Mouse (Mus musculus) intestine, embryonic 16.5 days (tissue): ENCODE data around the gene Cers6. TPM values are rescaled to one million over a fixed set of nuclear protein-coding genes. Genes with fewer than 3 reads are reported as not detected.

ENCODE experiments used
- ATAC-seq: fragments of 200-750 bp; cut with Nextera tagmentation; 2 replicates; pipeline ENCODE4 v1.8.0; 2017; ENCODE audit warnings: moderate TSS enrichment, moderate library complexity
- H3K27ac ChIP-seq: fragments of 300-500 bp; sonication (generic); 2 replicates; pipeline ENCODE4 v1.5.1; 2014; ENCODE audit warnings: mild to moderate bottlenecking, low read length
- H3K27me3 ChIP-seq: fragments of 300-500 bp; sonication (generic); replicated peaks from 2 replicates; pipeline ENCODE4 v1.6.1; 2014; ENCODE audit warnings: low read length, control low read depth, mixed read lengths; ENCODE audit not compliant: control insufficient read depth, insufficient read depth
- H3K36me3 ChIP-seq: fragments of 300-500 bp; sonication (generic); 2 replicates; pipeline ENCODE4 v1.6.1; 2014; ENCODE audit warnings: low read length, control low read depth; ENCODE audit not compliant: control insufficient read depth, insufficient read depth
- H3K4me1 ChIP-seq: fragments of 300-500 bp; sonication (generic); 2 replicates; pipeline ENCODE4 v1.6.1; 2014; ENCODE audit warnings: low read length, control low read depth, mixed read lengths; ENCODE audit not compliant: control insufficient read depth, insufficient read depth
- H3K4me2 ChIP-seq: fragments of 300-500 bp; sonication (generic); 2 replicates; pipeline ENCODE4 v1.6.1; 2014; ENCODE audit warnings: low read depth, low read length, control low read depth
- H3K4me3 ChIP-seq: fragments of 300-500 bp; sonication (generic); 2 replicates; pipeline ENCODE4 v1.5.1; 2014; ENCODE audit warnings: mild to moderate bottlenecking, low read length
- H3K9ac ChIP-seq: fragments of 300-500 bp; sonication (generic); 2 replicates; pipeline ENCODE4 v1.6.1; 2014; ENCODE audit warnings: low read depth, low read length
- H3K9me3 ChIP-seq: fragments of 300-500 bp; sonication (generic); 2 replicates; pipeline ENCODE4 v1.6.1; 2016; ENCODE audit warnings: low read length, control low read depth; ENCODE audit not compliant: control insufficient read depth
- WGBS: fragments of 180-500 bp; shearing (Covaris S2); extraction: QIAGEN DNeasy Blood & Tissue Kit; methylation state at CpG from one replicate; pipeline ENCODE4 v1.1.7; 2014; 5-methylcytosine and 5-hydroxymethylcytosine counted together
- polyA plus RNA-seq: library from polyadenylated mRNA; unstranded; fragments of >200 nt; fragmentation: Nextera tagmentation; extraction: Ambion mirVana; gene quantifications from 2 replicates; pipeline ENCODE4 v1.2.1, GENCODE M21; 2015

The Cers6 gene
- polyA plus RNA-seq, 1 experiment from 2014 or later, result 39.6 TPM

GRCm38 (mm10) chr2:68892476-68892875 lies 31.2 kb downstream of the Cers6 start:
- peaks cover 10% of the 10 kb centered on the region for H3K4me1 ChIP-seq
- no peak overlapping the region for H3K9ac ChIP-seq
- H3K4me2 ChIP-seq, result no peak overlapping the region
- H3K27me3 ChIP-seq, result no peaks in the 10 kb centered on the region
- H3K9me3 ChIP-seq, result no peaks in the 10 kb centered on the region
- 92% methylated on average over 4 of the region's 4 CpGs for WGBS
- no peak overlapping the region for H3K4me3 ChIP-seq
- no peak for ATAC-seq
- no peak overlapping the region for H3K27ac ChIP-seq
- no peaks in the 10 kb centered on the region for H3K36me3 ChIP-seq

GRCm38 (mm10) chr2:68895044-68895764 lies 34.0 kb downstream of the Cers6 start:
- no peak overlapping the region for H3K9ac ChIP-seq
- H3K27ac ChIP-seq, result no peak overlapping the region
- H3K4me3 ChIP-seq, result no peak overlapping the region
- 79% methylated on average over 10 of the region's 10 CpGs for WGBS
- H3K4me1 ChIP-seq, result peaks cover 10% of the 10 kb centered on the region
- H3K27me3 ChIP-seq, result no peaks in the 10 kb centered on the region
- H3K9me3 ChIP-seq, result peaks cover 2% of the 10 kb centered on the region; the same call in 1 of the 2 replicates
- no peak for ATAC-seq
- no peak overlapping the region for H3K4me2 ChIP-seq
- H3K36me3 ChIP-seq, result no peaks in the 10 kb centered on the region

- ATAC-seq, result no peak
- Histone ChIP-seq H3K4me3 (no peak overlapping the region), H3K27me3 (no peaks in the 10 kb centered on the region), H3K4me1 (peaks cover 13% of the 10 kb centered on the region), H3K27ac (no peak overlapping the region), H3K4me2 (no peak overlapping the region), H3K9ac (no peak overlapping the region), H3K9me3 (peaks cover 2% of the 10 kb centered on the region; the same call in 1 of the 2 replicates), H3K36me3 (no peaks in the 10 kb centered on the region)
- WGBS, result 71% methylated on average over 4 of the region's 4 CpGs
Measured at GRCm38 (mm10) chr2:68896196-68896595, 35.0 kb downstream of the Cers6 start.

GRCm38 (mm10) chr2:68899770-68900521 lies 38.7 kb downstream of the Cers6 start:
- Histone ChIP-seq H3K4me1 (peaks cover 13% of the 10 kb centered on the region; the same call in 1 of the 2 replicates), H3K36me3 (no peaks in the 10 kb centered on the region), H3K4me3 (no peak overlapping the region), H3K9ac (no peak overlapping the region), H3K27me3 (no peaks in the 10 kb centered on the region), H3K4me2 (peak overlapping the region; percentile 45), H3K9me3 (peaks cover 2% of the 10 kb centered on the region; the same call in 1 of the 2 replicates), H3K27ac (peak overlapping the region; percentile 93)
- 64% methylated on average over 7 of the region's 7 CpGs for WGBS
- peak; percentile 92 for ATAC-seq

GRCm38 (mm10) chr2:68900640-68901378 lies 39.6 kb downstream of the Cers6 start:
- H3K27me3 ChIP-seq, result no peaks in the 10 kb centered on the region
- H3K4me1 ChIP-seq, result peaks cover 11% of the 10 kb centered on the region; the same call in 1 of the 2 replicates
- peak overlapping the region; percentile 40; the same call in 1 of the 2 replicates for H3K9ac ChIP-seq
- 47% methylated on average over 9 of the region's 9 CpGs for WGBS
- H3K9me3 ChIP-seq, result peaks cover 2% of the 10 kb centered on the region; the same call in 1 of the 2 replicates
- peak overlapping the region; percentile 93 for H3K27ac ChIP-seq
- ATAC-seq, result peak; percentile 61
- H3K4me2 ChIP-seq, result peak overlapping the region; percentile 45
- H3K4me3 ChIP-seq, result peak overlapping the region; percentile 1; the same call in 1 of the 2 replicates
- H3K36me3 ChIP-seq, result no peaks in the 10 kb centered on the region

- H3K27ac ChIP-seq, result 0 out of 2 replicates have a peak overlapping the region, but pooled peaks have one; percentile 41
- ATAC-seq, result no peak
- no peak overlapping the region for H3K4me2 ChIP-seq
- H3K9me3 ChIP-seq, result peaks cover 2% of the 10 kb centered on the region; the same call in 1 of the 2 replicates
- 68% methylated on average over 2 of the region's 2 CpGs for WGBS
- peaks cover 11% of the 10 kb centered on the region; the same call in 1 of the 2 replicates for H3K4me1 ChIP-seq
- no peak overlapping the region for H3K4me3 ChIP-seq
- no peaks in the 10 kb centered on the region for H3K36me3 ChIP-seq
- H3K9ac ChIP-seq, result no peak overlapping the region
- H3K27me3 ChIP-seq, result no peaks in the 10 kb centered on the region
Measured at GRCm38 (mm10) chr2:68901708-68902107, 40.5 kb downstream of the Cers6 start.

GRCm38 (mm10) chr2:68902546-68902945 lies 41.3 kb downstream of the Cers6 start:
- no peak overlapping the region for H3K27ac ChIP-seq
- ATAC-seq, result no peak
- H3K27me3 ChIP-seq, result no peaks in the 10 kb centered on the region
- H3K4me1 ChIP-seq, result 0 out of 2 replicates have a peak, but pooled peaks cover 11% of the 10 kb centered on the region
- H3K9ac ChIP-seq, result no peak overlapping the region
- peaks cover 2% of the 10 kb centered on the region; the same call in 1 of the 2 replicates for H3K9me3 ChIP-seq
- no peaks in the 10 kb centered on the region for H3K36me3 ChIP-seq
- H3K4me2 ChIP-seq, result no peak overlapping the region
- WGBS, result 74% methylated on average over 6 of the region's 6 CpGs
- H3K4me3 ChIP-seq, result no peak overlapping the region

GRCm38 (mm10) chr2:68906921-68907320 lies 45.7 kb downstream of the Cers6 start:
- Histone ChIP-seq H3K27ac (no peak overlapping the region), H3K9ac (no peak overlapping the region), H3K27me3 (no peaks in the 10 kb centered on the region), H3K4me1 (peaks cover 9% of the 10 kb centered on the region; the same call in 1 of the 2 replicates), H3K9me3 (no peaks in the 10 kb centered on the region), H3K4me2 (no peak overlapping the region), H3K36me3 (no peaks in the 10 kb centered on the region), H3K4me3 (no peak overlapping the region)
- 85% methylated on average over 3 of the region's 3 CpGs for WGBS
- ATAC-seq, result no peak
